Mouse (Mus musculus) gastrocnemius, adult 2 months (tissue): Measurements from ENCODE around the gene Tmem86b. TPM values are rescaled to one million over a fixed set of nuclear protein-coding genes. Genes with fewer than 3 reads are reported as not detected.
A peak's percentile ranks its signal among the peaks of the same experiment; 100 is the strongest.

Experiments
- DNase-seq: peaks from one replicate; pipeline ENCODE4 v3.0.0; 2022
- H3K27ac ChIP-seq: fragments of 200-600 bp; 2 replicates; pipeline ENCODE4 v1.8.1; 2022; ENCODE audit warnings: mild to moderate bottlenecking
- H3K4me3 ChIP-seq: fragments of 200-600 bp; 2 replicates; pipeline ENCODE4 v1.8.1; 2022; ENCODE audit warnings: mild to moderate bottlenecking, moderate library complexity
- CTCF ChIP-seq: fragments of 200-600 bp; IDR thresholded peaks from 2 replicates; pipeline ENCODE4 v1.8.1; 2022; ENCODE audit warnings: antibody characterized with exemption, mild to moderate bottlenecking, moderate library complexity
- intact Hi-C: fragments of 180-260 bp; cut with DNase I; formaldehyde crosslinking; loops from one replicate; pipeline ENCODE4 v1.15.1; 2025
- total RNA-seq, 2 experiments: library from RNA; stranded (reverse); gene quantifications; 2 replicates each; pipeline ENCODE4 v1.2.3; 2021

The Tmem86b gene
- total RNA-seq, 2 experiments from 2014 or later = 2.6 to 3.3 TPM

GRCm38 (mm10) chr7:4658128-4658907 lies 27.1 kb upstream of the Tmem86b start:
- no peak for TF ChIP-seq CTCF
- DNase-seq = no peak
- Histone ChIP-seq H3K27ac (peak overlapping the region; percentile 99), H3K4me3 (peak overlapping the region; percentile 84)
- intact Hi-C loops = loop anchor here (10.0 kb wide), 1 partner anchor 136 kb away; the partner anchor contains the start of gene Rpl28

GRCm38 (mm10) chr7:4657521-4658127 lies 26.4 kb upstream of the Tmem86b start:
- DNase-seq = no peak
- intact Hi-C loops = loop anchor here (10.0 kb wide), 1 partner anchor 137 kb away; the partner anchor contains the start of gene Rpl28
- TF ChIP-seq CTCF = no peak
- Histone ChIP-seq H3K27ac (peak overlapping the region; percentile 99), H3K4me3 (peak overlapping the region; percentile 84)

GRCm38 (mm10) chr7:4656818-4657217 lies 25.6 kb upstream of the Tmem86b start:
- intact Hi-C loops = loop anchor here (10.0 kb wide), 1 partner anchor 138 kb away; the partner anchor contains the start of gene Rpl28
- Histone ChIP-seq H3K4me3 (peak overlapping the region; percentile 84), H3K27ac (peak overlapping the region; percentile 99)
- DNase-seq = no peak
- no peak for TF ChIP-seq CTCF

GRCm38 (mm10) chr7:4655916-4656315 lies 24.7 kb upstream of the Tmem86b start:
- intact Hi-C loops = loop anchor here (10.0 kb wide), 1 partner anchor 139 kb away; the partner anchor contains the start of gene Rpl28
- TF ChIP-seq CTCF = no peak
- H3K27ac ChIP-seq = peak overlapping the region; percentile 99
- peak overlapping the region; percentile 29 for H3K4me3 ChIP-seq
- DNase-seq = no peak

GRCm38 (mm10) chr7:4655393-4655792 lies 24.2 kb upstream of the Tmem86b start:
- Histone ChIP-seq H3K4me3 (peak overlapping the region; percentile 29), H3K27ac (peak overlapping the region; percentile 66)
- TF ChIP-seq CTCF = no peak
- intact Hi-C loops = loop anchor here (10.0 kb wide), 1 partner anchor 139 kb away; the partner anchor contains the start of gene Rpl28
- no peak for DNase-seq

GRCm38 (mm10) chr7:4654221-4654620 lies 23.0 kb upstream of the Tmem86b start:
- peak overlapping the region; percentile 67 for H3K27ac ChIP-seq
- peak overlapping the region; percentile 41 for H3K4me3 ChIP-seq
- intact Hi-C loops = loop anchor here (10.0 kb wide), 1 partner anchor 141 kb away; the partner anchor contains the start of gene Rpl28
- DNase-seq = peak; percentile 10
- no peak for TF ChIP-seq CTCF

- peak overlapping the region; percentile 67 for H3K27ac ChIP-seq
- intact Hi-C loops = loop anchor here (10.0 kb wide), 1 partner anchor 141 kb away; the partner anchor contains the start of gene Rpl28
- peak overlapping the region; percentile 41 for H3K4me3 ChIP-seq
- peak; percentile 18 for DNase-seq
- TF ChIP-seq CTCF = no peak
These were observed 22.6 kb upstream of the Tmem86b start for GRCm38 (mm10) chr7:4653780-4654179.

GRCm38 (mm10) chr7:4653351-4653750 lies 22.1 kb upstream of the Tmem86b start:
- DNase-seq = peak; percentile 4
- peak overlapping the region; percentile 46; the same call in 1 of the 2 replicates for H3K27ac ChIP-seq
- intact Hi-C loops = loop anchor here (10.0 kb wide), 1 partner anchor 141 kb away; the partner anchor contains the start of gene Rpl28
- peak overlapping the region; percentile 21; the same call in 1 of the 2 replicates for H3K4me3 ChIP-seq
- TF ChIP-seq CTCF = no peak

- no peak overlapping the region for H3K4me3 ChIP-seq
- no peak for TF ChIP-seq CTCF
- intact Hi-C loops = loop anchor here (10.0 kb wide), 1 partner anchor 142 kb away; the partner anchor contains the start of gene Rpl28
- H3K27ac ChIP-seq = no peak overlapping the region; the same call in 1 of the 2 replicates
- peak; percentile 2 for DNase-seq
These were observed 21.5 kb upstream of the Tmem86b start for GRCm38 (mm10) chr7:4652726-4653125.

- TF ChIP-seq CTCF = no peak
- intact Hi-C loops = loop anchor here (10.0 kb wide), 1 partner anchor 143 kb away; the partner anchor contains the start of gene Rpl28
- DNase-seq = peak; percentile 2
These were observed 20.4 kb upstream of the Tmem86b start for GRCm38 (mm10) chr7:4651581-4651980.

GRCm38 (mm10) chr7:4647992-4648391 lies 16.8 kb upstream of the Tmem86b start:
- no peak for TF ChIP-seq CTCF
- DNase-seq = peak; percentile 12
- intact Hi-C loops = no loop called here
- Histone ChIP-seq H3K27ac (peak overlapping the region; percentile 56), H3K4me3 (no peak overlapping the region)

More at GRCm38 (mm10) chr7:4651581-4651980, 20.4 kb upstream of the Tmem86b start:
- no peak overlapping the region for H3K4me3 ChIP-seq
- no peak overlapping the region for H3K27ac ChIP-seq

- H3K4me3 ChIP-seq = no peak overlapping the region; the same call in 1 of the 2 replicates
- peak; percentile 48 for DNase-seq
- TF ChIP-seq CTCF = no peak
- intact Hi-C loops = no loop called here
- peak overlapping the region; percentile 56 for H3K27ac ChIP-seq
These were observed 16.1 kb upstream of the Tmem86b start for GRCm38 (mm10) chr7:4647291-4647690.
